Mouse (Mus musculus) spleen, adult 2 months (tissue): ENCODE results near the gene Sptan1. TPM values are rescaled to one million over a fixed set of nuclear protein-coding genes. Genes with fewer than 3 reads are reported as not detected.
A peak's percentile ranks its signal among the peaks of the same experiment; 100 is the strongest.

Source experiments
- DNase-seq, 2 experiments: peaks; one replicate each; pipeline versions ENCODE4 v3.0.0 to v3.0.0-alpha.2; 2012 to 2021; ENCODE audit warnings: low spot score in 2 of 2, low read depth in 1 of 2
- H3K27ac ChIP-seq: fragments of 200-500 bp; 2 replicates; pipeline ENCODE4 v1.5.1; 2012; ENCODE audit warnings: low read length, inconsistent platforms; ENCODE audit not compliant: insufficient read depth
- H3K27me3 ChIP-seq: fragments of 200-500 bp; 2 replicates; pipeline ENCODE4 v1.6.1; 2012; ENCODE audit warnings: mild to moderate bottlenecking, moderate library complexity, low read length, inconsistent platforms; ENCODE audit not compliant: control insufficient read depth, insufficient read depth
- H3K36me3 ChIP-seq: fragments of 200-500 bp; 2 replicates; pipeline ENCODE4 v1.6.1; 2012; ENCODE audit warnings: mild to moderate bottlenecking, low read length, inconsistent platforms; ENCODE audit not compliant: control insufficient read depth, insufficient read depth
- H3K4me1 ChIP-seq: fragments of 200-500 bp; 2 replicates; pipeline ENCODE4 v1.6.1; 2011; ENCODE audit warnings: inconsistent platforms; ENCODE audit not compliant: control insufficient read depth, insufficient read depth, insufficient read length
- H3K4me3 ChIP-seq: fragments of 200-500 bp; 2 replicates; pipeline ENCODE4 v1.5.1; 2011; ENCODE audit warnings: mild to moderate bottlenecking, inconsistent platforms; ENCODE audit not compliant: insufficient read depth, insufficient read length; ENCODE audit errors: extremely low read depth
- CTCF ChIP-seq: fragments of 200-500 bp; IDR thresholded peaks from 2 replicates; pipeline ENCODE4 v1.5.1; 2011; ENCODE audit warnings: mild to moderate bottlenecking, inconsistent platforms; ENCODE audit not compliant: insufficient read depth, insufficient read length, insufficient replicate concordance; ENCODE audit errors: extremely low read depth
- POLR2A ChIP-seq: fragments of 200-500 bp; IDR thresholded peaks from 2 replicates; pipeline ENCODE4 v1.6.1; 2011; ENCODE audit warnings: low read depth, low read length, inconsistent platforms
- whole genome bisulfite sequencing: fragments of 180-500 bp; shearing (Covaris S2); methylation state at CpG from one replicate; pipeline ENCODE4 v1.1.7; 2018; 5-methylcytosine and 5-hydroxymethylcytosine counted together
- polyA plus RNA-seq: library from polyadenylated mRNA; depleted of rRNA; stranded (reverse); fragments of >200 nt; gene quantifications from 2 replicates; pipeline ENCODE4 v1.2.3, GENCODE M21; 2012

Gene Sptan1
- polyA plus RNA-seq, 1 experiment, result 101 TPM

- TF ChIP-seq CTCF (no peak), POLR2A (no peak)
- no peak for DNase-seq
- Histone ChIP-seq H3K27ac (no peak overlapping the region), H3K4me3 (no peak overlapping the region), H3K36me3 (peaks cover 6% of the 10 kb centered on the region), H3K4me1 (no peaks in the 10 kb centered on the region; the same call in 1 of the 2 replicates), H3K27me3 (no peaks in the 10 kb centered on the region)
- WGBS, result 47% methylated on average over 2 of the region's 2 CpGs
Measured at GRCm38 (mm10) chr2:29973525-29973924, 8.2 kb downstream of the Sptan1 start.

GRCm38 (mm10) chr2:29977307-29977706 is 11.9 kb downstream of the Sptan1 start:
- H3K36me3 ChIP-seq, result peaks cover 17% of the 10 kb centered on the region
- H3K4me1 ChIP-seq, result no peaks in the 10 kb centered on the region; the same call in 1 of the 2 replicates
- H3K27ac ChIP-seq, result no peak overlapping the region
- H3K4me3 ChIP-seq, result no peak overlapping the region
- peak; percentile 32 to 39 for DNase-seq
- TF ChIP-seq POLR2A, result no peak
- TF ChIP-seq CTCF, result no peak
- H3K27me3 ChIP-seq, result no peaks in the 10 kb centered on the region

- H3K27me3 ChIP-seq, result no peaks in the 10 kb centered on the region
- no peaks in the 10 kb centered on the region for H3K4me1 ChIP-seq
- no peak overlapping the region for H3K27ac ChIP-seq
- peaks cover 31% of the 10 kb centered on the region for H3K36me3 ChIP-seq
- no peak overlapping the region for H3K4me3 ChIP-seq
- TF ChIP-seq POLR2A (no peak), CTCF (no peak)
- DNase-seq, result no peak
- WGBS, result 86% methylated on average over 1 of the region's 1 CpGs
Measured at GRCm38 (mm10) chr2:29980661-29981060, 15.3 kb downstream of the Sptan1 start.

DNA sequence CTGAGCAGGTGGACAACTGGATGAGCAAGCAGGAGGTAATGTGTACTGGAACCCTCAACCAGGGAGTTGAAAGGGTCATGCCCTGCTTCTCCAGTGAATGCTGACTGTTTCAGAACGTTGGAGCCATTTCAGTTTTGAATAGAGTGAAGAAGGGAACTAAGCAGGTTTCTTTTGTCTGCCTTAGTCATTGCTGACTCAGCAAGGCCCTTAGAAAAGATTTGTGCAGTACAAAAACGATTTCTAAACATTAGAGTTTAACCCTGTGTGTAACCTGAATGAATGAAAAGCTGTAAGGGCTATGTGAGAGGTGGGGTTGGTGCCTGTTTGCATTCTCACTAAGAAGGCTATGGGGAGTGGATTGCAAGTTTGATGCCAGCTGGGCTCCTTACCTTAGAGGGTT is 26.6 kb downstream of the Sptan1 start:
- TF ChIP-seq POLR2A (no peak), CTCF (no peak)
- Histone ChIP-seq H3K4me3 (no peak overlapping the region), H3K27me3 (no peaks in the 10 kb centered on the region), H3K4me1 (no peaks in the 10 kb centered on the region), H3K27ac (no peak overlapping the region), H3K36me3 (peaks cover 64% of the 10 kb centered on the region)
- 61% methylated on average over 2 of the region's 2 CpGs for WGBS
- no peak for DNase-seq

DNA sequence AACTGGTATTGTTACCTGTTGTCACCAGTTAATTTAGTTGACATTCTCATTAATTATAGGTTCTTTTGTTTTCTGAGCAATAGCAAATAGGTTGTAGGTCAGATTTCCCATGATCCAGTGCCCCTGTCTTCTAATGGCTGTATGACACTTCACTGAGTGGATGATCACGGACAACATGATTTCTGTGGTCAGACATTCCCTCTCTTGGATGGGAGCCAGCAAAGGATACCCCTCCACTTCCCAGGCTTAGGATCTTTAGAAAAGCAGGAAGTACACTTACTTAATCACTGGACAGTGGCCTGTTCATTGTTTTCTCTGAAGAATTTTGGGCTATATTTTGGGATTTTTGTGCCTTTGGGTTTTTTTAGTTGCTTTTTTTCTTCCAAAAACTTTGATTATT is 43.7 kb downstream of the Sptan1 start:
- no peak for DNase-seq
- Histone ChIP-seq H3K36me3 (peaks cover 59% of the 10 kb centered on the region), H3K27ac (no peak overlapping the region), H3K27me3 (no peaks in the 10 kb centered on the region), H3K4me1 (no peaks in the 10 kb centered on the region), H3K4me3 (no peak overlapping the region)
- TF ChIP-seq CTCF, result no peak
- no peak for TF ChIP-seq POLR2A
- 77% methylated on average over 1 of the region's 1 CpGs for WGBS

GRCm38 (mm10) chr2:30010840-30011281 is 45.5 kb downstream of the Sptan1 start:
- H3K27me3 ChIP-seq, result no peaks in the 10 kb centered on the region
- H3K36me3 ChIP-seq, result peaks cover 69% of the 10 kb centered on the region
- no peak overlapping the region for H3K4me3 ChIP-seq
- 94% methylated on average over 8 of the region's 8 CpGs for WGBS
- TF ChIP-seq CTCF, result no peak
- no peak for TF ChIP-seq POLR2A
- no peaks in the 10 kb centered on the region for H3K4me1 ChIP-seq
- DNase-seq, result no peak
- H3K27ac ChIP-seq, result no peak overlapping the region

- 86% methylated on average over 11 of the region's 11 CpGs for WGBS
Measured at GRCm38 (mm10) chr2:30014326-30014966, 49.1 kb downstream of the Sptan1 start.

More at GRCm38 (mm10) chr2:30014326-30014966, 49.1 kb downstream of the Sptan1 start:
- Histone ChIP-seq H3K27me3 (no peaks in the 10 kb centered on the region), H3K36me3 (peaks cover 68% of the 10 kb centered on the region), H3K4me3 (no peak overlapping the region), H3K27ac (no peak overlapping the region), H3K4me1 (no peaks in the 10 kb centered on the region)
- DNase-seq, result no peak
- TF ChIP-seq CTCF (no peak), POLR2A (no peak)
